Mouse (Mus musculus) neural tube, embryonic 10.5 days (tissue): ENCODE measurements around the gene Pold3.

ENCODE experiments used
- DNase-seq: peaks from one replicate; pipeline ENCODE4 v3.0.0-alpha.2; 2017; ENCODE audit warnings: low spot score; ENCODE audit errors: extremely low spot score

The Pold3 gene

GRCm38 (mm10) chr7:100121376-100121789, at the start of gene Pold3:
TSS of gene Pold3 (minus strand) at chr7:100121565.
- DNase-seq: peak; percentile 100

GRCm38 (mm10) chr7:100170756-100171155, 49.4 kb upstream of the Pold3 start:
- no peak for DNase-seq

GRCm38 (mm10) chr7:100168654-100169053, 47.3 kb upstream of the Pold3 start:
- DNase-seq: no peak

- no peak for DNase-seq
These were observed 42.1 kb upstream of the Pold3 start for GRCm38 (mm10) chr7:100163506-100163905.

GRCm38 (mm10) chr7:100160006-100160405, 38.6 kb upstream of the Pold3 start:
- DNase-seq: peak; percentile 24

- DNase-seq: peak; percentile 88
These were observed 37.9 kb upstream of the Pold3 start, which contains the start of gene Lipt2 for GRCm38 (mm10) chr7:100159105-100159841. TSS of gene Lipt2 (plus strand) at chr7:100159277.

GRCm38 (mm10) chr7:100157669-100158068, 36.3 kb upstream of the Pold3 start:
- DNase-seq: no peak

- no peak for DNase-seq
These were observed 29.3 kb upstream of the Pold3 start for GRCm38 (mm10) chr7:100150626-100151025.

GRCm38 (mm10) chr7:100150086-100150485, 28.7 kb upstream of the Pold3 start:
- DNase-seq: no peak

- DNase-seq: no peak
These were observed 27.2 kb upstream of the Pold3 start for GRCm38 (mm10) chr7:100148586-100148985.

GRCm38 (mm10) chr7:100140591-100140990, 19.2 kb upstream of the Pold3 start:
- no peak for DNase-seq

- no peak for DNase-seq
These were observed 16.7 kb upstream of the Pold3 start for GRCm38 (mm10) chr7:100138075-100138474.

- no peak for DNase-seq
These were observed 15.7 kb upstream of the Pold3 start for GRCm38 (mm10) chr7:100137038-100137437.

GRCm38 (mm10) chr7:100132379-100132778, 11.0 kb upstream of the Pold3 start:
- DNase-seq: no peak

- no peak for DNase-seq
These were observed 9.2 kb upstream of the Pold3 start for GRCm38 (mm10) chr7:100130592-100130991.

GRCm38 (mm10) chr7:100128262-100129041, 7.1 kb upstream of the Pold3 start:
- DNase-seq: no peak

- DNase-seq: no peak
These were observed 5.1 kb upstream of the Pold3 start for GRCm38 (mm10) chr7:100126514-100126913.

GRCm38 (mm10) chr7:100125166-100125565, 3.8 kb upstream of the Pold3 start:
- DNase-seq: no peak

- DNase-seq: peak; percentile 44
These were observed 2.8 kb upstream of the Pold3 start for GRCm38 (mm10) chr7:100124211-100124610.

GRCm38 (mm10) chr7:100123486-100123885, 2.1 kb upstream of the Pold3 start:
- no peak for DNase-seq

GRCm38 (mm10) chr7:100120791-100121261, 539 bp downstream of the Pold3 start:
- no peak for DNase-seq

- no peak for DNase-seq
These were observed 7.1 kb downstream of the Pold3 start for GRCm38 (mm10) chr7:100114279-100114678.
